Mouse (Mus musculus): ENCODE measurements around the gene Gm3448. TPM values are rescaled to one million over a fixed set of nuclear protein-coding genes. Genes with fewer than 3 reads are reported as not detected.
"Not testable (repeated sequence)": the region's sequence is repeated elsewhere in the genome, so short reads cannot be mapped to it uniquely, and the experiment has no call there.

Gm3448 gene
- total RNA-seq (2021), result 1 to 10 TPM in 1 of 2 experiments, under 1 TPM in 1; 0.96 to 1.3 TPM

- intact Hi-C loops (cut with DNase I); DNase-seq (ENCODE audit: low spot score): not testable (repeated sequence)
Measured at GRCm38 (mm10) chr17:15041175-15041729, at the start of gene Gm3448, which contains the start of the genes Ermard and Tcte3. TSS of gene Gm3448 (minus strand) at chr17:15041537. TSS of gene Ermard (plus strand) at chr17:15041208. TSS of gene Tcte3 (minus strand) at chr17:15041488.

- DNase-seq (ENCODE audit: low spot score), result no peak
- intact Hi-C loops (cut with DNase I), result no loop called here
Measured at GRCm38 (mm10) chr17:15088591-15089001, 47.3 kb upstream of the Gm3448 start.

- DNase-seq (ENCODE audit: low spot score), result no peak
- intact Hi-C loops (cut with DNase I), result no loop called here
Measured at GRCm38 (mm10) chr17:15088166-15088565, 46.8 kb upstream of the Gm3448 start.

GRCm38 (mm10) chr17:15085006-15085405, 43.7 kb upstream of the Gm3448 start:
- DNase-seq (ENCODE audit: low spot score), result no peak
- intact Hi-C loops (cut with DNase I), result no loop called here

- intact Hi-C loops (cut with DNase I), result no loop called here
- DNase-seq (ENCODE audit: low spot score), result no peak
Measured at GRCm38 (mm10) chr17:15084226-15084848, 43.0 kb upstream of the Gm3448 start.

- intact Hi-C loops (cut with DNase I), result no loop called here
- DNase-seq (ENCODE audit: low spot score), result no peak
Measured at GRCm38 (mm10) chr17:15077536-15077935, 36.2 kb upstream of the Gm3448 start.

- intact Hi-C loops (cut with DNase I), result no loop called here
- no peak for DNase-seq (ENCODE audit: low spot score)
Measured at GRCm38 (mm10) chr17:15075033-15075432, 33.7 kb upstream of the Gm3448 start.

GRCm38 (mm10) chr17:15072211-15072610, 30.9 kb upstream of the Gm3448 start:
- intact Hi-C loops (cut with DNase I), result loop anchor here (5.0 kb wide), 1 partner anchor 55 kb away; no protein-coding TSS in a partner anchor

GRCm38 (mm10) chr17:15069124-15069523, 27.8 kb upstream of the Gm3448 start:
- no peak for DNase-seq (ENCODE audit: low spot score)
- intact Hi-C loops (cut with DNase I), result loop anchor here (5.0 kb wide), 2 partner anchors 123 to 218 kb away; no protein-coding TSS in a partner anchor

More at GRCm38 (mm10) chr17:15072211-15072610, 30.9 kb upstream of the Gm3448 start:
- DNase-seq (ENCODE audit: low spot score), result no peak

- no peak for DNase-seq (ENCODE audit: low spot score)
- intact Hi-C loops (cut with DNase I), result loop anchor here (5.0 kb wide), 2 partner anchors 124 to 219 kb away; no protein-coding TSS in a partner anchor
Measured at GRCm38 (mm10) chr17:15068040-15068792, 26.9 kb upstream of the Gm3448 start.

GRCm38 (mm10) chr17:15066911-15067310, 25.6 kb upstream of the Gm3448 start:
- intact Hi-C loops (cut with DNase I), result loop anchor here (5.0 kb wide), 2 partner anchors 125 to 220 kb away; no protein-coding TSS in a partner anchor
- no peak for DNase-seq (ENCODE audit: low spot score)

- intact Hi-C loops (cut with DNase I), result loop anchor here (5.0 kb wide), 2 partner anchors 126 to 221 kb away; no protein-coding TSS in a partner anchor
- no peak for DNase-seq (ENCODE audit: low spot score)
Measured at GRCm38 (mm10) chr17:15066066-15066465, 24.7 kb upstream of the Gm3448 start.

- intact Hi-C loops (cut with DNase I), result loop anchor here (1.0 to 5.0 kb wide), 4 partner anchors 127 to 402 kb away; no protein-coding TSS in a partner anchor
- DNase-seq (ENCODE audit: low spot score), result no peak
Measured at GRCm38 (mm10) chr17:15065391-15066024, 24.2 kb upstream of the Gm3448 start.

GRCm38 (mm10) chr17:15060356-15060755, 19.0 kb upstream of the Gm3448 start:
- intact Hi-C loops (cut with DNase I), result no loop called here
- no peak for DNase-seq (ENCODE audit: low spot score)

GRCm38 (mm10) chr17:15059646-15060045, 18.3 kb upstream of the Gm3448 start:
- intact Hi-C loops (cut with DNase I), result no loop called here
- DNase-seq (ENCODE audit: low spot score), result no peak

- intact Hi-C loops (cut with DNase I), result no loop called here
- no peak for DNase-seq (ENCODE audit: low spot score)
Measured at GRCm38 (mm10) chr17:15058161-15058591, 16.8 kb upstream of the Gm3448 start.

- intact Hi-C loops (cut with DNase I), result no loop called here
- no peak for DNase-seq (ENCODE audit: low spot score)
Measured at GRCm38 (mm10) chr17:15055925-15056324, 14.6 kb upstream of the Gm3448 start.

- DNase-seq (ENCODE audit: low spot score); intact Hi-C loops (cut with DNase I): not testable (repeated sequence)
Measured at GRCm38 (mm10) chr17:15053829-15054200, 12.5 kb upstream of the Gm3448 start.

GRCm38 (mm10) chr17:15053183-15053828, 12.0 kb upstream of the Gm3448 start:
- intact Hi-C loops (cut with DNase I); DNase-seq (ENCODE audit: low spot score): not testable (repeated sequence)
